Mouse (Mus musculus): ENCODE measurements at regions not wholly inside any gene's neighbourhood (a gene's known extent, or its start where the extent isn't known, plus 50 kb on each side); places are given as distances from the start of the nearest gene placed in this dataset.

- no peak overlapping the region for H3ac ChIP-seq (ENCODE audit: control insufficient read depth, insufficient read length)
- no peak overlapping the region for H3K4me3 ChIP-seq
- no peak overlapping the region for H3K4me2 ChIP-seq (ENCODE audit: low read depth)
- no peaks in the 10 kb centered on the region for H3K27me3 ChIP-seq (ENCODE audit: control insufficient read depth, insufficient read depth, insufficient read length)
- H3K79me2 ChIP-seq (ENCODE audit: control insufficient read depth, insufficient read depth): no peaks in the 10 kb centered on the region
- H3K36me3 ChIP-seq (ENCODE audit: control insufficient read depth, insufficient read depth): no peaks in the 10 kb centered on the region
- no peak for TF ChIP-seq CEBPB (IDR thresholded peaks at IDR 0.05; ENCODE audit: insufficient read depth, poor library complexity, severe bottlenecking)
- TF ChIP-seq MYOG (IDR thresholded peaks at IDR 0.05; ENCODE audit: control insufficient read depth in 1 of 3, insufficient read depth in 1 of 3, insufficient read length in 2 of 3, low read depth in 2 of 3): no peak
- TF ChIP-seq POLR2AphosphoS2 (IDR thresholded peaks at IDR 0.05; ENCODE audit: insufficient read length, low read depth): no peak
- no peak for TF ChIP-seq MAX (IDR thresholded peaks at IDR 0.05; ENCODE audit: low read depth)
- no peak for TF ChIP-seq TCF3 (IDR thresholded peaks at IDR 0.05; ENCODE audit: insufficient read length, low read depth)
Observed at GRCm38 (mm10) chr14:102908990-102909389, 73.4 kb downstream of the Kctd12 start.

GRCm38 (mm10) chr14:102907411-102908103, 74.9 kb downstream of the Kctd12 start:
- Histone ChIP-seq H3K4me2 (ENCODE audit: low read depth) (no peak overlapping the region), H3K79me2 (ENCODE audit: control insufficient read depth, insufficient read depth) (no peaks in the 10 kb centered on the region), H3ac (ENCODE audit: control insufficient read depth, insufficient read length) (no peak overlapping the region), H3K36me3 (ENCODE audit: control insufficient read depth, insufficient read depth) (no peaks in the 10 kb centered on the region), H3K4me3 (no peak overlapping the region), H3K27me3 (ENCODE audit: control insufficient read depth, insufficient read depth, insufficient read length) (no peaks in the 10 kb centered on the region)
- TF ChIP-seq E2F4 (IDR thresholded peaks at IDR 0.05; ENCODE audit: insufficient read depth): no peak
- no peak for TF ChIP-seq MYOG (IDR thresholded peaks at IDR 0.05; ENCODE audit: control insufficient read depth in 1 of 3, insufficient read depth in 1 of 3, insufficient read length in 2 of 3, low read depth in 2 of 3)
- TF ChIP-seq MYOD1 (IDR thresholded peaks at IDR 0.05; ENCODE audit: control insufficient read depth in 1 of 3, insufficient read length in 2 of 3, low read depth in 2 of 3): no peak

DNA sequence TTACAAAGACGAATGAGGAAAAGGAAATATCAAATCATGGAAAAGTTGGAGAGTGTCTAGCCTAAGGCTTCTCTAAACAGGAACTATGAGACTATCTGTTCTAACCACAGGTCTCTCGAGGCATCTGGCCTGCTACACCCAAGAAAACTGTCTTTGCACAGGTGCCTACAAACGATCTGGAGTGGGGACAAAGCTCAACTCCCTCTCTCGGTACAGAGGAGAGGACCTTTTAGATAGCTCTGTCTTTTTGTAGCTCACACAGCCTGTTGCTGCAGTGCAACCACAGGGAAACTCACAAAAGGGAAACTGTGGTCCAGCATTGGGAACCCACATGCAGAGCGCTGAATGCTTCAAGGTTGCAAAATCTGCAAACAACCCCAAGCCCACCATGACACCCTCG, 75.6 kb downstream of the Kctd12 start:
- TF ChIP-seq MYOD1 (IDR thresholded peaks at IDR 0.05; ENCODE audit: control insufficient read depth in 1 of 3, insufficient read length in 2 of 3, low read depth in 2 of 3) (no peak), TCF3 (IDR thresholded peaks at IDR 0.05; ENCODE audit: insufficient read length, low read depth) (no peak), CEBPB (IDR thresholded peaks at IDR 0.05; ENCODE audit: insufficient read depth, poor library complexity, severe bottlenecking) (no peak), MAX (IDR thresholded peaks at IDR 0.05; ENCODE audit: low read depth) (no peak), REST (IDR thresholded peaks at IDR 0.05; ENCODE audit: insufficient read depth, insufficient read length) (no peak), MYOG (IDR thresholded peaks at IDR 0.05; ENCODE audit: control insufficient read depth in 1 of 3, insufficient read depth in 1 of 3, insufficient read length in 2 of 3, low read depth in 2 of 3) (no peak), USF1 (IDR thresholded peaks at IDR 0.05; ENCODE audit: low read depth) (no peak)
- no peaks in the 10 kb centered on the region for H3K36me3 ChIP-seq (ENCODE audit: control insufficient read depth, insufficient read depth)
- H3ac ChIP-seq (ENCODE audit: control insufficient read depth, insufficient read length): no peak overlapping the region
- H3K4me2 ChIP-seq (ENCODE audit: low read depth): no peak overlapping the region
- H3K4me3 ChIP-seq: no peak overlapping the region
- H3K27me3 ChIP-seq (ENCODE audit: control insufficient read depth, insufficient read depth, insufficient read length): no peaks in the 10 kb centered on the region
- no peaks in the 10 kb centered on the region for H3K79me2 ChIP-seq (ENCODE audit: control insufficient read depth, insufficient read depth)

- no peak overlapping the region for H3K4me2 ChIP-seq (ENCODE audit: low read depth)
- H3K27me3 ChIP-seq (ENCODE audit: control insufficient read depth, insufficient read depth, insufficient read length): no peaks in the 10 kb centered on the region
- H3K79me2 ChIP-seq (ENCODE audit: control insufficient read depth, insufficient read depth): no peaks in the 10 kb centered on the region
- TF ChIP-seq MYOD1 (IDR thresholded peaks at IDR 0.05; ENCODE audit: control insufficient read depth in 1 of 3, insufficient read length in 2 of 3, low read depth in 2 of 3) (no peak), E2F4 (IDR thresholded peaks at IDR 0.05; ENCODE audit: insufficient read depth) (no peak), TCF3 (IDR thresholded peaks at IDR 0.05; ENCODE audit: insufficient read length, low read depth) (no peak), POLR2AphosphoS2 (IDR thresholded peaks at IDR 0.05; ENCODE audit: insufficient read length, low read depth) (no peak), MYOG (IDR thresholded peaks at IDR 0.05; ENCODE audit: control insufficient read depth in 1 of 3, insufficient read depth in 1 of 3, insufficient read length in 2 of 3, low read depth in 2 of 3) (no peak), CEBPB (IDR thresholded peaks at IDR 0.05; ENCODE audit: insufficient read depth, poor library complexity, severe bottlenecking) (no peak), SRF (IDR thresholded peaks at IDR 0.05; ENCODE audit: control insufficient read depth, insufficient read length, low read depth) (no peak), MAX (IDR thresholded peaks at IDR 0.05; ENCODE audit: low read depth) (no peak), USF1 (IDR thresholded peaks at IDR 0.05; ENCODE audit: low read depth) (no peak), TCF12 (IDR thresholded peaks at IDR 0.05; ENCODE audit: insufficient read depth, poor library complexity, severe bottlenecking) (no peak), REST (IDR thresholded peaks at IDR 0.05; ENCODE audit: insufficient read depth, insufficient read length) (no peak), POLR2A (IDR thresholded peaks at IDR 0.05; ENCODE audit: insufficient read length, low read depth) (no peak)
- H3ac ChIP-seq (ENCODE audit: control insufficient read depth, insufficient read length): no peak overlapping the region
- H3K36me3 ChIP-seq (ENCODE audit: control insufficient read depth, insufficient read depth): no peaks in the 10 kb centered on the region
- no peak overlapping the region for H3K4me3 ChIP-seq
Observed at GRCm38 (mm10) chr14:102906286-102906685, 76.2 kb downstream of the Kctd12 start.

DNA sequence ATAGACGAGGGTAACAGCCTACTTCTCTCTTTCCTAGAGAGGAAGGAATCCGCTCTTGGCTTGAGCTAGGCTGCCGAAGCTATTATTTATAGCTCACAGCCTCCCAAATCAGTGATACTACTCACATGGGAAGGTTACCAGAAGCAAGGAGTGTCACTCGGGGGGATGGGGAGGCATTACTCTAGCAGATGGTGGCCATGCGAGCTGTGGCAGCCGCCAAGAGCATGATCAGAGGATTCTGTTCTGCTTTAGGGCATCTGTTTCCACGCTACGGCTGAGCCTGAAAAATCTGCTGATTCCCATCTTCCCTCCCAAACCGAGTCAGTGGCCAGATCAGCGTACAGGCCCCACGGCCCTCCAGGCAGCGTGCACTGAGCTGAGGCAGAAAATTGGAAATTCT, 79.5 kb downstream of the Kctd12 start:
- H3K36me3 ChIP-seq (ENCODE audit: control insufficient read depth, insufficient read depth): no peaks in the 10 kb centered on the region
- H3ac ChIP-seq (ENCODE audit: control insufficient read depth, insufficient read length): no peak overlapping the region
- TF ChIP-seq TCF12 (IDR thresholded peaks at IDR 0.05; ENCODE audit: insufficient read depth, poor library complexity, severe bottlenecking) (no peak), MYOG (IDR thresholded peaks at IDR 0.05; ENCODE audit: control insufficient read depth in 1 of 3, insufficient read depth in 1 of 3, insufficient read length in 2 of 3, low read depth in 2 of 3) (no peak), POLR2AphosphoS2 (IDR thresholded peaks at IDR 0.05; ENCODE audit: insufficient read length, low read depth) (no peak), MAX (IDR thresholded peaks at IDR 0.05; ENCODE audit: low read depth) (no peak), E2F4 (IDR thresholded peaks at IDR 0.05; ENCODE audit: insufficient read depth) (no peak), CEBPB (IDR thresholded peaks at IDR 0.05; ENCODE audit: insufficient read depth, poor library complexity, severe bottlenecking) (no peak), TCF3 (IDR thresholded peaks at IDR 0.05; ENCODE audit: insufficient read length, low read depth) (no peak), POLR2A (IDR thresholded peaks at IDR 0.05; ENCODE audit: insufficient read length, low read depth) (no peak), REST (IDR thresholded peaks at IDR 0.05; ENCODE audit: insufficient read depth, insufficient read length) (no peak), SRF (IDR thresholded peaks at IDR 0.05; ENCODE audit: control insufficient read depth, insufficient read length, low read depth) (no peak), MYOD1 (IDR thresholded peaks at IDR 0.05; ENCODE audit: control insufficient read depth in 1 of 3, insufficient read length in 2 of 3, low read depth in 2 of 3) (no peak), USF1 (IDR thresholded peaks at IDR 0.05; ENCODE audit: low read depth) (no peak)
- no peaks in the 10 kb centered on the region for H3K27me3 ChIP-seq (ENCODE audit: control insufficient read depth, insufficient read depth, insufficient read length)
- no peaks in the 10 kb centered on the region for H3K79me2 ChIP-seq (ENCODE audit: control insufficient read depth, insufficient read depth)
- no peak overlapping the region for H3K4me2 ChIP-seq (ENCODE audit: low read depth)
- no peak overlapping the region for H3K4me3 ChIP-seq

Measured in myocyte (in vitro differentiated cells).